Mouse (Mus musculus): ENCODE data around the gene Tpk1.

Gene Tpk1

GRCm38 (mm10) chr6:43442191-43442590 lies 223.9 kb downstream of the Tpk1 start:
- no peak for DNase-seq (ENCODE audit: low read depth, low spot score)

- DNase-seq (ENCODE audit: low read depth, low spot score) = no peak
These were observed 230.0 kb downstream of the Tpk1 start for GRCm38 (mm10) chr6:43435987-43436541.

GRCm38 (mm10) chr6:43434365-43434764 lies 231.7 kb downstream of the Tpk1 start:
- no peak for DNase-seq (ENCODE audit: low read depth, low spot score)

GRCm38 (mm10) chr6:43424978-43425377 lies 241.1 kb downstream of the Tpk1 start:
- no peak for DNase-seq (ENCODE audit: low read depth, low spot score)

- DNase-seq (ENCODE audit: low read depth, low spot score) = no peak
These were observed 245.6 kb downstream of the Tpk1 start for GRCm38 (mm10) chr6:43420358-43420979.

GRCm38 (mm10) chr6:43408949-43409348 lies 257.1 kb downstream of the Tpk1 start:
- DNase-seq (ENCODE audit: low read depth, low spot score) = no peak

GRCm38 (mm10) chr6:43403076-43403475 lies 263.0 kb downstream of the Tpk1 start:
- DNase-seq (ENCODE audit: low read depth, low spot score) = peak; percentile 23

- peak; percentile 18 for DNase-seq (ENCODE audit: low read depth, low spot score)
These were observed 263.7 kb downstream of the Tpk1 start for GRCm38 (mm10) chr6:43402219-43402997.

GRCm38 (mm10) chr6:43396426-43396825 lies 269.7 kb downstream of the Tpk1 start:
- no peak for DNase-seq (ENCODE audit: low read depth, low spot score)

- peak; percentile 50 for DNase-seq (ENCODE audit: low read depth, low spot score)
These were observed 270.5 kb downstream of the Tpk1 start for GRCm38 (mm10) chr6:43395538-43395937.

GRCm38 (mm10) chr6:43391358-43391757 lies 274.7 kb downstream of the Tpk1 start:
- no peak for DNase-seq (ENCODE audit: low read depth, low spot score)

GRCm38 (mm10) chr6:43387273-43387672 lies 278.8 kb downstream of the Tpk1 start:
- DNase-seq (ENCODE audit: low read depth, low spot score) = no peak

- no peak for DNase-seq (ENCODE audit: low read depth, low spot score)
These were observed 281.2 kb downstream of the Tpk1 start for GRCm38 (mm10) chr6:43384841-43385240.

- no peak for DNase-seq (ENCODE audit: low read depth, low spot score)
These were observed 281.8 kb downstream of the Tpk1 start for GRCm38 (mm10) chr6:43384304-43384703.

- no peak for DNase-seq (ENCODE audit: low read depth, low spot score)
These were observed 283.3 kb downstream of the Tpk1 start for GRCm38 (mm10) chr6:43382750-43383149.

- no peak for DNase-seq (ENCODE audit: low read depth, low spot score)
These were observed 283.8 kb downstream of the Tpk1 start for GRCm38 (mm10) chr6:43382284-43382683.

GRCm38 (mm10) chr6:43373206-43373605 lies 292.9 kb downstream of the Tpk1 start:
- DNase-seq (ENCODE audit: low read depth, low spot score) = no peak

GRCm38 (mm10) chr6:43367434-43367945 lies 298.6 kb downstream of the Tpk1 start:
- DNase-seq (ENCODE audit: low read depth, low spot score) = no peak

GRCm38 (mm10) chr6:43366952-43367351 lies 299.1 kb downstream of the Tpk1 start:
- DNase-seq (ENCODE audit: low read depth, low spot score) = no peak

GRCm38 (mm10) chr6:43363917-43364316 lies 302.2 kb downstream of the Tpk1 start:
- DNase-seq (ENCODE audit: low read depth, low spot score) = no peak

GRCm38 (mm10) chr6:43363291-43363820 lies 302.7 kb downstream of the Tpk1 start:
- peak; percentile 55 for DNase-seq (ENCODE audit: low read depth, low spot score)

- DNase-seq (ENCODE audit: low read depth, low spot score) = no peak
These were observed 304.8 kb downstream of the Tpk1 start for GRCm38 (mm10) chr6:43361248-43361647.

Measured in telencephalon, adult 2 months (tissue).